Mouse (Mus musculus) MEL (cell line): ENCODE measurements around the gene Exoc5. TPM values are rescaled to one million over a fixed set of nuclear protein-coding genes. Genes with fewer than 3 reads are reported as not detected.

Source experiments
- DNase-seq: peaks from one replicate; pipeline ENCODE4 v3.0.0; 2011; ENCODE audit warnings: low read depth, low spot score
- H3K27ac ChIP-seq: 2 replicates; pipeline ENCODE4 v1.5.1; 2012; ENCODE audit warnings: low read depth, mild to moderate bottlenecking, control low read depth, low read length, moderate library complexity; ENCODE audit not compliant: control insufficient read depth
- H3K27me3 ChIP-seq, 2 experiments: fragments of 150-350 bp in 1 of 2; sonication (generic) in 1 of 2; 2 replicates each; pipeline ENCODE4 v1.6.1; 2012; ENCODE audit warnings: low read length in 2 of 2, mild to moderate bottlenecking in 2 of 2, improper control_type of control experiment in 1 of 2, moderate library complexity in 1 of 2; ENCODE audit not compliant: insufficient read depth in 2 of 2, control insufficient read depth in 1 of 2
- H3K36me3 ChIP-seq, 2 experiments: 2 replicates each; pipeline ENCODE4 v1.6.1; 2012 to 2014; ENCODE audit warnings: low read length in 2 of 2, improper control_type of control experiment in 1 of 2, inconsistent platforms in 1 of 2, mild to moderate bottlenecking in 1 of 2; ENCODE audit not compliant: insufficient read depth in 2 of 2, control insufficient read depth in 1 of 2
- H3K4me1 ChIP-seq, 2 experiments: fragments of 150-350 bp in 1 of 2; sonication (generic) in 1 of 2; 2 replicates each; pipeline ENCODE4 v1.6.1; 2012; ENCODE audit warnings: low read length in 2 of 2, improper control_type of control experiment in 1 of 2, mild to moderate bottlenecking in 1 of 2; ENCODE audit not compliant: insufficient read depth in 2 of 2, control insufficient read depth in 1 of 2
- H3K4me3 ChIP-seq, 2 experiments: fragments of 150-350 bp in 1 of 2; sonication (generic) in 1 of 2; 2 replicates each; pipeline ENCODE4 v1.5.1; 2012; ENCODE audit warnings: low read depth in 2 of 2, low read length in 2 of 2, mild to moderate bottlenecking in 2 of 2, moderate library complexity in 2 of 2, control low read depth in 1 of 2, improper control_type of control experiment in 1 of 2; ENCODE audit not compliant: control insufficient read depth in 1 of 2, insufficient read depth in 1 of 2
- H3K79me2 ChIP-seq: 2 replicates; pipeline ENCODE4 v1.6.1; 2012; ENCODE audit warnings: mild to moderate bottlenecking, low read length, moderate library complexity; ENCODE audit not compliant: control insufficient read depth, poor library complexity, insufficient read depth
- H3K9ac ChIP-seq: 2 replicates; pipeline ENCODE4 v1.6.1; 2012; ENCODE audit warnings: low read depth, mild to moderate bottlenecking, control low read depth, low read length, moderate library complexity; ENCODE audit not compliant: control insufficient read depth, poor library complexity, severe bottlenecking
- H3K9me3 ChIP-seq: fragments of 150-350 bp; sonication (generic); replicated peaks from 2 replicates; pipeline ENCODE4 v1.6.1; 2012; ENCODE audit warnings: mild to moderate bottlenecking, low read length, improper control_type of control experiment, moderate library complexity; ENCODE audit not compliant: insufficient read depth
- BHLHE40 ChIP-seq: IDR thresholded peaks from 2 replicates; pipeline ENCODE4 v1.6.1; 2012; ENCODE audit warnings: low read depth, mild to moderate bottlenecking, inconsistent platforms, low read length, improper control_type of control experiment, borderline replicate concordance
- CHD1 ChIP-seq: IDR thresholded peaks from 2 replicates; pipeline ENCODE4 v1.6.1; 2012; ENCODE audit warnings: low read depth, mild to moderate bottlenecking, inconsistent platforms, low read length, improper control_type of control experiment
- CHD2 ChIP-seq: IDR thresholded peaks from 2 replicates; pipeline ENCODE4 v1.6.1; 2011; ENCODE audit warnings: low read length, improper control_type of control experiment
- E2F4 ChIP-seq: IDR thresholded peaks from 2 replicates; pipeline ENCODE4 v1.6.1; 2011; ENCODE audit warnings: low read depth, low read length, improper control_type of control experiment, borderline replicate concordance
- ELF1 ChIP-seq: IDR thresholded peaks from 2 replicates; pipeline ENCODE4 v1.6.1; 2014; ENCODE audit warnings: low read depth, mild to moderate bottlenecking, inconsistent platforms, low read length, improper control_type of control experiment, moderate library complexity
- ETS1 ChIP-seq: IDR thresholded peaks from 2 replicates; pipeline ENCODE4 v1.6.1; 2012; ENCODE audit warnings: low read depth, mild to moderate bottlenecking, inconsistent platforms, low read length, improper control_type of control experiment, moderate library complexity
- GABPA ChIP-seq: IDR thresholded peaks from 2 replicates; pipeline ENCODE4 v1.6.1; 2012; ENCODE audit warnings: low read depth, mild to moderate bottlenecking, inconsistent platforms, low read length, improper control_type of control experiment, moderate library complexity
- GATA1 ChIP-seq: IDR thresholded peaks from 2 replicates; pipeline ENCODE4 v1.6.1; 2011; ENCODE audit warnings: low read depth, low read length, improper control_type of control experiment
- HCFC1 ChIP-seq: IDR thresholded peaks from 2 replicates; pipeline ENCODE4 v1.6.1; 2012; ENCODE audit warnings: low read depth, mild to moderate bottlenecking, inconsistent platforms, low read length, improper control_type of control experiment, moderate library complexity
- JUND ChIP-seq: IDR thresholded peaks from 2 replicates; pipeline ENCODE4 v1.6.1; 2011; ENCODE audit warnings: low read depth, mild to moderate bottlenecking, improper control_type of control experiment, low read length
- KAT2A ChIP-seq: conservative IDR thresholded peaks from 2 replicates; pipeline ENCODE4 v1.6.1; 2012; ENCODE audit warnings: low read depth, low read length, improper control_type of control experiment, inconsistent platforms
- MAFK ChIP-seq: IDR thresholded peaks from 2 replicates; pipeline ENCODE4 v1.6.1; 2011; ENCODE audit warnings: low read depth, mild to moderate bottlenecking, low read length, improper control_type of control experiment, borderline replicate concordance
- MAX ChIP-seq: IDR thresholded peaks from 2 replicates; pipeline ENCODE4 v1.6.1; 2011; ENCODE audit warnings: low read length, improper control_type of control experiment
- MAZ ChIP-seq: IDR thresholded peaks from 2 replicates; pipeline ENCODE4 v1.6.1; 2012; ENCODE audit warnings: low read depth, mild to moderate bottlenecking, inconsistent platforms, low read length, improper control_type of control experiment
- MEF2A ChIP-seq: IDR thresholded peaks from 2 replicates; pipeline ENCODE4 v1.6.1; 2014; ENCODE audit warnings: low read depth, mild to moderate bottlenecking, inconsistent platforms, low read length, improper control_type of control experiment; ENCODE audit not compliant: poor library complexity, insufficient replicate concordance, severe bottlenecking; ENCODE audit errors: extremely low read depth
- MXI1 ChIP-seq: IDR thresholded peaks from 2 replicates; pipeline ENCODE4 v1.6.1; 2011; ENCODE audit warnings: mild to moderate bottlenecking, low read depth, low read length, improper control_type of control experiment
- MYB ChIP-seq: IDR thresholded peaks from 2 replicates; pipeline ENCODE4 v1.6.1; 2011; ENCODE audit warnings: mild to moderate bottlenecking, low read depth, low read length, improper control_type of control experiment
- MYC ChIP-seq: IDR thresholded peaks from 2 replicates; pipeline ENCODE4 v1.6.1; 2011; ENCODE audit warnings: low read depth, mild to moderate bottlenecking, low read length, improper control_type of control experiment, moderate library complexity
- NELFE ChIP-seq: IDR thresholded peaks from 2 replicates; pipeline ENCODE4 v1.6.1; 2011; ENCODE audit warnings: low read depth, low read length, improper control_type of control experiment
- NRF1 ChIP-seq: IDR thresholded peaks from 2 replicates; pipeline ENCODE4 v1.6.1; 2014; ENCODE audit warnings: low read depth, mild to moderate bottlenecking, inconsistent platforms, low read length, improper control_type of control experiment, moderate library complexity; ENCODE audit not compliant: poor library complexity, insufficient read depth, severe bottlenecking
- POLR2A ChIP-seq, 2 experiments: IDR thresholded peaks; 2 replicates each; pipeline ENCODE4 v1.6.1; 2011 to 2012; ENCODE audit warnings: low read length in 2 of 2, mild to moderate bottlenecking in 2 of 2, control low read depth in 1 of 2, improper control_type of control experiment in 1 of 2, low read depth in 1 of 2, moderate library complexity in 1 of 2; ENCODE audit not compliant: control insufficient read depth in 1 of 2, insufficient read depth in 1 of 2, poor library complexity in 1 of 2
- POLR2AphosphoS2 ChIP-seq: IDR thresholded peaks from 2 replicates; pipeline ENCODE4 v1.6.1; 2011; ENCODE audit warnings: low read length, improper control_type of control experiment
- POLR2AphosphoS5 ChIP-seq: IDR thresholded peaks from 2 replicates; pipeline ENCODE4 v1.6.1; 2012; ENCODE audit warnings: low read depth, borderline replicate concordance, mild to moderate bottlenecking, inconsistent platforms, low read length, moderate library complexity, mixed read lengths
- RAD21 ChIP-seq: IDR thresholded peaks from 2 replicates; pipeline ENCODE4 v1.6.1; 2011; ENCODE audit warnings: mild to moderate bottlenecking, low read depth, low read length, improper control_type of control experiment
- RCOR1 ChIP-seq: IDR thresholded peaks from 2 replicates; pipeline ENCODE4 v1.6.1; 2012; ENCODE audit warnings: low read depth, mild to moderate bottlenecking, inconsistent platforms, low read length, improper control_type of control experiment
- SIN3A ChIP-seq: IDR thresholded peaks from 2 replicates; pipeline ENCODE4 v1.6.1; 2012; ENCODE audit warnings: low read length, improper control_type of control experiment, inconsistent platforms
- SMC3 ChIP-seq: IDR thresholded peaks from 2 replicates; pipeline ENCODE4 v1.6.1; 2011; ENCODE audit warnings: low read depth, low read length, improper control_type of control experiment
- TAL1 ChIP-seq: IDR thresholded peaks from 2 replicates; pipeline ENCODE4 v1.6.1; 2012; ENCODE audit warnings: mild to moderate bottlenecking, inconsistent platforms, low read length, moderate library complexity, mixed read lengths
- TBP ChIP-seq: IDR thresholded peaks from 2 replicates; pipeline ENCODE4 v1.8.0; 2011; ENCODE audit warnings: low read depth, low read length, improper control_type of control experiment
- TCF12 ChIP-seq: IDR thresholded peaks from 2 replicates; pipeline ENCODE4 v1.6.1; 2014; ENCODE audit warnings: low read depth, mild to moderate bottlenecking, inconsistent platforms, low read length, improper control_type of control experiment, moderate library complexity
- UBTF ChIP-seq: IDR thresholded peaks from 2 replicates; pipeline ENCODE4 v1.6.1; 2012; ENCODE audit warnings: low read depth, mild to moderate bottlenecking, inconsistent platforms, low read length, improper control_type of control experiment, moderate library complexity, borderline replicate concordance; ENCODE audit not compliant: insufficient read depth
- USF1 ChIP-seq: IDR thresholded peaks from 2 replicates; pipeline ENCODE4 v1.6.1; 2014; ENCODE audit warnings: low read depth, mild to moderate bottlenecking, inconsistent platforms, low read length, improper control_type of control experiment, moderate library complexity
- USF2 ChIP-seq, 2 experiments: IDR thresholded peaks; 2 replicates each; pipeline ENCODE4 v1.6.1; 2011 to 2012; ENCODE audit warnings: improper control_type of control experiment in 2 of 2, low read length in 2 of 2, borderline replicate concordance in 1 of 2, inconsistent platforms in 1 of 2, low read depth in 1 of 2, mild to moderate bottlenecking in 1 of 2; ENCODE audit not compliant: insufficient read depth in 1 of 2
- ZC3H11A ChIP-seq: IDR thresholded peaks from 2 replicates; pipeline ENCODE4 v1.6.1; 2012; ENCODE audit warnings: low read depth, mild to moderate bottlenecking, inconsistent platforms, low read length, improper control_type of control experiment
- ZKSCAN1 ChIP-seq: IDR thresholded peaks from 2 replicates; pipeline ENCODE4 v1.6.1; 2012; ENCODE audit warnings: low read depth, mild to moderate bottlenecking, inconsistent platforms, low read length, improper control_type of control experiment, moderate library complexity
- ZMIZ1 ChIP-seq: IDR thresholded peaks from 2 replicates; pipeline ENCODE4 v1.6.1; 2012; ENCODE audit warnings: low read depth, mild to moderate bottlenecking, inconsistent platforms, low read length, improper control_type of control experiment, moderate library complexity
- ZNF384 ChIP-seq: IDR thresholded peaks from 2 replicates; pipeline ENCODE4 v1.6.1; 2012; ENCODE audit warnings: low read depth, mild to moderate bottlenecking, inconsistent platforms, low read length, improper control_type of control experiment
- polyA plus RNA-seq, 2 experiments: library from polyadenylated mRNA; stranded (reverse) in 1 of 2; unstranded in 1 of 2; fragments of >175 nt in 1 of 2; fragments of >200 nt in 1 of 2; gene quantifications; 2 replicates each; pipeline versions ENCODE4 v1.2.1 to v1.2.4; 2012; ENCODE audit warnings: low replicate concordance in 2 of 2, low read depth in 1 of 2; ENCODE audit not compliant: insufficient read length in 2 of 2, insufficient read depth in 1 of 2, missing spikeins in 1 of 2
- total RNA-seq: library from RNA; depleted of rRNA; stranded (reverse); fragments of 300-350 nt; gene quantifications from 2 replicates; pipeline ENCODE4 v1.2.3, GENCODE M21; 2012

Gene Exoc5
- total and polyA plus RNA-seq, 3 experiments: 23.0 to 56.4 (median 34.9) TPM

DNA sequence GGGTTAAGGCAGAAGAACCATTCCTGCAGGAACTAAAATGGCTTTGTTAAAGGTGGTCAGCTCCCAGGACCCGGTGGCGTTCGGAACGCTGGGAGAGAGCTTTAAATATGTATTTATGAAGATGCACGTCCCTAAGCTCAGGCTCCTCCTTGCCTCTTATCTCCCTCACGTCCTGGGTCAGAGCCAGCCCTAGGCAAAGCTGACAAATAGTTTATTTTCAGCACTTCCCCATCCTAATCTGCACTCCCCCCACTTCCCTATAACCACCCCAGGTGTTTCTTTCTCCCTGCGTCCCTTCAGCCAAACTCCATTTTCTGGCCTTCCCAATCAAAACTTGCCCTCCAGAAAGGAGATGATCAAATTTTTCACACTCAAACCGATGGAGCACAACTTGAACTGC lies 80.2 kb downstream of the Exoc5 start:
- Histone ChIP-seq H3K79me2 (no peaks in the 10 kb centered on the region), H3K4me3 (peak overlapping the region in 1 of 2 experiments; percentile 36; a peak in 2 of 4 replicates), H3K4me1 (0 out of 4 replicates have a peak, but pooled peaks cover 0 to 3% of the 10 kb centered on the region in 2 experiments), H3K9ac (no peak overlapping the region), H3K9me3 (no peaks in the 10 kb centered on the region), H3K36me3 (peaks cover 0 to 2% of the 10 kb centered on the region in 2 experiments; a peak in 2 of 4 replicates), H3K27ac (no peak overlapping the region), H3K27me3 (no peaks in the 10 kb centered on the region)
- peak; percentile 89 for DNase-seq
- TF ChIP-seq NELFE (no peak), GATA1 (peak; percentile 92), MAFK (no peak), BHLHE40 (no peak), CHD1 (no peak), UBTF (no peak), E2F4 (no peak), POLR2AphosphoS2 (no peak), ETS1 (peak; percentile 84), MAX (no peak), ZKSCAN1 (no peak), MXI1 (0 out of 2 replicates have a peak, but pooled peaks have one; percentile 17), RAD21 (no peak), SMC3 (no peak), MYC (0 out of 2 replicates have a peak, but pooled peaks have one; percentile 17), TAL1 (0 out of 2 replicates have a peak, but pooled peaks have one; percentile 8), CHD2 (no peak), JUND (no peak), MYB (no peak), TBP (no peak), KAT2A (no peak), TCF12 (peak; percentile 65), USF1 (no peak), NRF1 (no peak), POLR2A (IDR thresholded peaks at IDR 0.05; ENCODE audit: control insufficient read depth in 1 of 2, insufficient read depth in 1 of 2, low read depth in 1 of 2, low read length in 2 of 2, poor library complexity in 1 of 2) (no peak), ELF1 (peak; percentile 45; the same call in 1 of the 2 replicates), SIN3A (peak; percentile 35; the same call in 1 of the 2 replicates), MEF2A (peak; percentile 93), RCOR1 (peak; percentile 58; the same call in 1 of the 2 replicates), USF2 (IDR thresholded peaks at IDR 0.05; ENCODE audit: borderline replicate concordance in 1 of 2, insufficient read depth in 1 of 2, low read depth in 1 of 2, low read length in 2 of 2) (no peak), MAZ (0 out of 2 replicates have a peak, but pooled peaks have one; percentile 45), ZNF384 (no peak), ZC3H11A (peak; percentile 30), POLR2AphosphoS5 (no peak), HCFC1 (peak; percentile 38; the same call in 1 of the 2 replicates), ZMIZ1 (no peak), GABPA (0 out of 2 replicates have a peak, but pooled peaks have one; percentile 1)
